Mouse (Mus musculus) splenic B cell, adult 2 months (primary cell): ENCODE measurements around the gene Lin54.

Experiments used
- DNase-seq: peaks from one replicate; pipeline ENCODE4 v3.0.0-alpha.2; 2011; ENCODE audit warnings: low read depth, low spot score
- H3K27me3 ChIP-seq: 2 replicates; pipeline ENCODE4 v1.6.1; 2012; ENCODE audit warnings: mild to moderate bottlenecking, low read length, moderate library complexity, mixed read lengths; ENCODE audit not compliant: control insufficient read depth, poor library complexity, insufficient read depth, severe bottlenecking
- H3K36me3 ChIP-seq: 2 replicates; pipeline ENCODE4 v1.6.1; 2012; ENCODE audit warnings: mild to moderate bottlenecking, low read length, moderate library complexity, mixed read lengths; ENCODE audit not compliant: control insufficient read depth, poor library complexity, insufficient read depth, severe bottlenecking

The Lin54 gene

GRCm38 (mm10) chr5:100500458-100500961 is at the start of gene Lin54:
Lin54 (minus strand) TSS chr5:100500639.
- H3K36me3 ChIP-seq: no peaks in the 10 kb centered on the region
- peak; percentile 96 for DNase-seq
- H3K27me3 ChIP-seq: no peaks in the 10 kb centered on the region

- H3K36me3 ChIP-seq: 0 out of 2 replicates have a peak, but pooled peaks cover 4% of the 10 kb centered on the region
- no peak for DNase-seq
- no peaks in the 10 kb centered on the region for H3K27me3 ChIP-seq
Observed at GRCm38 (mm10) chr5:100550151-100550550, 49.7 kb upstream of the Lin54 start.

- DNase-seq: no peak
- H3K36me3 ChIP-seq: 0 out of 2 replicates have a peak, but pooled peaks cover 3% of the 10 kb centered on the region
- no peaks in the 10 kb centered on the region for H3K27me3 ChIP-seq
Observed at GRCm38 (mm10) chr5:100549311-100549710, 48.9 kb upstream of the Lin54 start.

GRCm38 (mm10) chr5:100548236-100548635 is 47.8 kb upstream of the Lin54 start:
- no peak for DNase-seq
- Histone ChIP-seq H3K27me3 (no peaks in the 10 kb centered on the region), H3K36me3 (peaks cover 4% of the 10 kb centered on the region; the same call in 1 of the 2 replicates)

GRCm38 (mm10) chr5:100546294-100547080 is 46.0 kb upstream of the Lin54 start:
- H3K36me3 ChIP-seq: peaks cover 4% of the 10 kb centered on the region; the same call in 1 of the 2 replicates
- peak; percentile 65 for DNase-seq
- H3K27me3 ChIP-seq: no peaks in the 10 kb centered on the region

- Histone ChIP-seq H3K27me3 (no peaks in the 10 kb centered on the region), H3K36me3 (peaks cover 11% of the 10 kb centered on the region; the same call in 1 of the 2 replicates)
- peak; percentile 75 for DNase-seq
Observed at GRCm38 (mm10) chr5:100536638-100537037, 36.2 kb upstream of the Lin54 start.

- no peak for DNase-seq
Observed at GRCm38 (mm10) chr5:100535826-100536225, 35.4 kb upstream of the Lin54 start.

GRCm38 (mm10) chr5:100526164-100526563 is 25.7 kb upstream of the Lin54 start:
- DNase-seq: peak; percentile 78

More at GRCm38 (mm10) chr5:100535826-100536225, 35.4 kb upstream of the Lin54 start:
- Histone ChIP-seq H3K36me3 (peaks cover 11% of the 10 kb centered on the region; the same call in 1 of the 2 replicates), H3K27me3 (no peaks in the 10 kb centered on the region)

GRCm38 (mm10) chr5:100525620-100526019 is 25.2 kb upstream of the Lin54 start:
- no peak for DNase-seq
- no peaks in the 10 kb centered on the region for H3K27me3 ChIP-seq
- H3K36me3 ChIP-seq: peaks cover 8% of the 10 kb centered on the region

More at GRCm38 (mm10) chr5:100526164-100526563, 25.7 kb upstream of the Lin54 start:
- H3K27me3 ChIP-seq: no peaks in the 10 kb centered on the region
- H3K36me3 ChIP-seq: peaks cover 8% of the 10 kb centered on the region

- DNase-seq: no peak
- Histone ChIP-seq H3K27me3 (no peaks in the 10 kb centered on the region), H3K36me3 (peaks cover 8% of the 10 kb centered on the region)
Observed at GRCm38 (mm10) chr5:100524921-100525320, 24.5 kb upstream of the Lin54 start.

GRCm38 (mm10) chr5:100523331-100523730 is 22.9 kb upstream of the Lin54 start:
- DNase-seq: no peak
- Histone ChIP-seq H3K27me3 (no peaks in the 10 kb centered on the region), H3K36me3 (peaks cover under 1% of the 10 kb centered on the region)

GRCm38 (mm10) chr5:100520223-100520622 is 19.8 kb upstream of the Lin54 start:
- no peaks in the 10 kb centered on the region; the same call in 1 of the 2 replicates for H3K36me3 ChIP-seq
- DNase-seq: no peak
- H3K27me3 ChIP-seq: no peaks in the 10 kb centered on the region

GRCm38 (mm10) chr5:100519027-100519411 is 18.6 kb upstream of the Lin54 start:
- Histone ChIP-seq H3K36me3 (no peaks in the 10 kb centered on the region; the same call in 1 of the 2 replicates), H3K27me3 (no peaks in the 10 kb centered on the region)
- no peak for DNase-seq

- DNase-seq: peak; percentile 99
- H3K36me3 ChIP-seq: no peaks in the 10 kb centered on the region; the same call in 1 of the 2 replicates
- no peaks in the 10 kb centered on the region for H3K27me3 ChIP-seq
Observed at GRCm38 (mm10) chr5:100518049-100519026, 17.9 kb upstream of the Lin54 start, which contains the start of gene Cops4. Cops4 (plus strand) TSS chr5:100518309.
